Mouse (Mus musculus): ENCODE measurements at regions not wholly inside any gene's neighbourhood (a gene's known extent, or its start where the extent isn't known, plus 50 kb on each side); places are given as distances from the start of the nearest gene placed in this dataset.

GRCm38 (mm10) chr13:83988517-83988916, 233.6 kb upstream of the Tmem161b start:
- Histone ChIP-seq H3K36me3 (no peaks in the 10 kb centered on the region), H3K4me3 (no peak overlapping the region), H3K4me2 (no peak overlapping the region), H3K9me3 (no peaks in the 10 kb centered on the region), H3K4me1 (no peaks in the 10 kb centered on the region; the same call in 1 of the 2 replicates), H3K27ac (no peak overlapping the region), H3K27me3 (no peaks in the 10 kb centered on the region), H3K9ac (no peak overlapping the region)
- no peak for ATAC-seq (ENCODE audit: insufficient number of reproducible peaks, insufficient read depth, low FRiP score, low TSS enrichment, low read depth)
- 78% methylated on average over 4 of the region's 4 CpGs for WGBS

DNA sequence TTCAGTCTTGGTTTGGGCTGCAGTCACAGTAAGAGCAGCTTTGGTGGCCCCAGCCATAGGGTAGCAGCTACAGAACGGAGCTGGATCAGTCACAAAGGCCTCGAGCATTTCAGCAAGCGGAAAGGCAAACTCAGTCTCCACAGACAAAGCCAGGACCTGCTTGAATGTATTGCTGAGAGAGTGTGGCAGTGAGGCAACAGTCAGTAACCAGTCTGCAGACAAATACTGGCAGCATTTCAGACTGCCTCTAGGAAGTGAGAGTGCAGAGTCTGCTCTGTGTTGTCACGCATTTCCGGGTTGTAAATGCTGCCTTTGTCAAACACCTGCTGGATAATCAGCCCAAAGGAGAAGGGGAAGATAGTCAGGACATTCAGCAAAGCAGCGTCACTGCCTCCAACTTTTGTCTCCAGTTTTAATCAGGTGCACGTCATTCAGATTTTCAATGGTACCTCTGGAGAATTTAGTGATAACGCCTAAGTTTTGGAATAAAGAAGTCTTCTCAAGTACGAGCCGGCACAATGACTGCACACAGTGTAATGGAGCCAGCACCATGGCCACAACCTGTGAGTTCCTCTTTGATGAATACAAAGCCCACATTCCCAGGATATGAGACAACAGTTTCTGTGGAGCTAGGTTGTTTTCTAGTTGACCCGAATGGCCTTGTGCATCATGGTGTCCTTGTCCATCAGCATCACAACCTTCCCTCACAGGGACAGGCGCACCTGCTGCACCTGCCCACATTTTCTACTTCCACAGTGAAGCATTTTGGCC, 224.3 kb upstream of the Tmem161b start:
- Histone ChIP-seq H3K9ac (no peak overlapping the region), H3K27me3 (no peaks in the 10 kb centered on the region), H3K4me1 (no peaks in the 10 kb centered on the region), H3K9me3 (no peaks in the 10 kb centered on the region), H3K4me3 (no peak overlapping the region), H3K4me2 (no peak overlapping the region), H3K27ac (no peak overlapping the region), H3K36me3 (no peaks in the 10 kb centered on the region)
- WGBS = 49% methylated on average over 12 of the region's 12 CpGs
- no peak for ATAC-seq (ENCODE audit: insufficient number of reproducible peaks, insufficient read depth, low FRiP score, low TSS enrichment, low read depth)

- Histone ChIP-seq H3K4me2 (no peak overlapping the region), H3K4me3 (no peak overlapping the region), H3K4me1 (no peaks in the 10 kb centered on the region), H3K27ac (no peak overlapping the region), H3K9me3 (no peaks in the 10 kb centered on the region), H3K36me3 (no peaks in the 10 kb centered on the region), H3K9ac (no peak overlapping the region), H3K27me3 (no peaks in the 10 kb centered on the region)
- ATAC-seq (ENCODE audit: insufficient number of reproducible peaks, insufficient read depth, low FRiP score, low TSS enrichment, low read depth) = no peak
- 76% methylated on average over 7 of the region's 7 CpGs for whole genome bisulfite sequencing
Observed at GRCm38 (mm10) chr13:84021771-84022170, 200.3 kb upstream of the Tmem161b start.

DNA sequence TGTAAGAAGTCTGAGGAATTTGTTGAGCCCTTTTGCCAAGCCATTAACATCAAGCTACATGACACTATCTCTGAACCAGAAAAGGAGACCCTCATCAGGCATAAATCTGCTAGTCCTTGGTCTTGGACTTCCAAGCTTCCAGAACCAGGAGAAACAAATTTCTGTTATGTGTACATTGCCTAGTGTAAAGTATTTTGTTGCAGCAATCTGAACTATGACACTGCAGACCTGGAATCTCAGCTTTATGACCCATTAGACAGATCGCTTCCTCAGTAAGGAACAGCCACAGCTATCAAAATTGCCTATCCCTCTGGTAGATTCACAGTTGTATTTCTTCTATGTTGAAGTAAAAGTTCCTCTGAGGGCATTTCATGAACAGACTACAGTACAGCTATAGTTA, 199.1 kb upstream of the Tmem161b start:
- Histone ChIP-seq H3K4me2 (no peak overlapping the region), H3K9ac (no peak overlapping the region), H3K4me1 (no peaks in the 10 kb centered on the region), H3K27me3 (no peaks in the 10 kb centered on the region), H3K9me3 (no peaks in the 10 kb centered on the region), H3K4me3 (no peak overlapping the region), H3K27ac (no peak overlapping the region), H3K36me3 (no peaks in the 10 kb centered on the region)
- 91% methylated on average over 1 of the region's 1 CpGs for WGBS
- ATAC-seq (ENCODE audit: insufficient number of reproducible peaks, insufficient read depth, low FRiP score, low TSS enrichment, low read depth) = no peak

GRCm38 (mm10) chr13:84023637-84024036, 198.5 kb upstream of the Tmem161b start:
- Histone ChIP-seq H3K4me3 (no peak overlapping the region), H3K27me3 (no peaks in the 10 kb centered on the region), H3K9ac (no peak overlapping the region), H3K36me3 (no peaks in the 10 kb centered on the region), H3K9me3 (no peaks in the 10 kb centered on the region), H3K4me1 (no peaks in the 10 kb centered on the region), H3K4me2 (no peak overlapping the region), H3K27ac (no peak overlapping the region)
- 31% methylated on average over 5 of the region's 5 CpGs for WGBS
- ATAC-seq (ENCODE audit: insufficient number of reproducible peaks, insufficient read depth, low FRiP score, low TSS enrichment, low read depth) = no peak

- no peak overlapping the region for H3K27ac ChIP-seq
- H3K4me2 ChIP-seq = no peak overlapping the region
- H3K27me3 ChIP-seq = no peaks in the 10 kb centered on the region
- H3K4me3 ChIP-seq = no peak overlapping the region
- H3K9me3 ChIP-seq = no peaks in the 10 kb centered on the region
- no peaks in the 10 kb centered on the region for H3K4me1 ChIP-seq
- no peak for ATAC-seq (ENCODE audit: insufficient number of reproducible peaks, insufficient read depth, low FRiP score, low TSS enrichment, low read depth)
- no peak overlapping the region for H3K9ac ChIP-seq
- no peaks in the 10 kb centered on the region for H3K36me3 ChIP-seq
- 77% methylated on average over 2 of the region's 2 CpGs for WGBS
Observed at GRCm38 (mm10) chr13:84025348-84025747, 196.7 kb upstream of the Tmem161b start.

- H3K4me3 ChIP-seq = no peak overlapping the region
- H3K36me3 ChIP-seq = no peaks in the 10 kb centered on the region
- no peak overlapping the region for H3K9ac ChIP-seq
- H3K27me3 ChIP-seq = no peaks in the 10 kb centered on the region
- H3K9me3 ChIP-seq = no peaks in the 10 kb centered on the region
- no peak for ATAC-seq (ENCODE audit: insufficient number of reproducible peaks, insufficient read depth, low FRiP score, low TSS enrichment, low read depth)
- H3K4me1 ChIP-seq = no peaks in the 10 kb centered on the region
- no peak overlapping the region for H3K4me2 ChIP-seq
- no peak overlapping the region for H3K27ac ChIP-seq
- 84% methylated on average over 6 of the region's 6 CpGs for WGBS
Observed at GRCm38 (mm10) chr13:84047736-84048135, 174.4 kb upstream of the Tmem161b start.

GRCm38 (mm10) chr13:84052221-84052620, 169.9 kb upstream of the Tmem161b start:
- H3K9ac ChIP-seq = no peak overlapping the region
- H3K4me1 ChIP-seq = 0 out of 2 replicates have a peak, but pooled peaks cover 3% of the 10 kb centered on the region
- H3K4me2 ChIP-seq = no peak overlapping the region
- ATAC-seq (ENCODE audit: insufficient number of reproducible peaks, insufficient read depth, low FRiP score, low TSS enrichment, low read depth) = no peak
- no peaks in the 10 kb centered on the region for H3K27me3 ChIP-seq
- H3K9me3 ChIP-seq = no peaks in the 10 kb centered on the region
- WGBS = 78% methylated on average over 1 of the region's 1 CpGs
- no peak overlapping the region for H3K4me3 ChIP-seq
- H3K36me3 ChIP-seq = no peaks in the 10 kb centered on the region
- H3K27ac ChIP-seq = no peak overlapping the region

GRCm38 (mm10) chr13:84054956-84055355, 167.1 kb upstream of the Tmem161b start:
- no peaks in the 10 kb centered on the region for H3K27me3 ChIP-seq
- no peak overlapping the region for H3K4me2 ChIP-seq
- H3K4me3 ChIP-seq = no peak overlapping the region
- no peak for ATAC-seq (ENCODE audit: insufficient number of reproducible peaks, insufficient read depth, low FRiP score, low TSS enrichment, low read depth)
- WGBS = 55% methylated on average over 7 of the region's 7 CpGs
- no peak overlapping the region for H3K27ac ChIP-seq
- H3K36me3 ChIP-seq = no peaks in the 10 kb centered on the region
- H3K9me3 ChIP-seq = no peaks in the 10 kb centered on the region
- H3K9ac ChIP-seq = no peak overlapping the region
- H3K4me1 ChIP-seq = 0 out of 2 replicates have a peak, but pooled peaks cover 8% of the 10 kb centered on the region

DNA sequence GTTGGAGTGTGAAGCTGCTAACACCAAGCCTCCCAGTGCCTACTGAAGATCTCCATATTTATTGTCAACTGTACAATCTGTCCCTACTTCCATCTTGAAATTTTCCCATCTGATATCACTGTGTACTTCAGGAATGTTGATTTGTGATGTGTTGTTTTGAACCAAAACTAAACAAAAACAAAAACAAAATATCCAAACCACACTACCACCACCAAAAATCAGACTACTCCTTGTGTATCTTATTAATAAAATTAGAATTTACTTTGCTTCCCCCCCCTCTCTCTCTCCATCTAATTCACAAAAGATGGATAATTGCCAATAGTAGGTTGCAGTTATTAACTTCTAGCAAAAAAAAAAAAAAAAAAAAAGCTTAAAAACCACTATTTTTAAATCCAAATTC, 166.5 kb upstream of the Tmem161b start:
- Histone ChIP-seq H3K36me3 (no peaks in the 10 kb centered on the region), H3K9me3 (no peaks in the 10 kb centered on the region), H3K4me3 (no peak overlapping the region), H3K27ac (no peak overlapping the region), H3K4me1 (0 out of 2 replicates have a peak, but pooled peaks cover 8% of the 10 kb centered on the region), H3K4me2 (no peak overlapping the region), H3K9ac (no peak overlapping the region), H3K27me3 (no peaks in the 10 kb centered on the region)
- ATAC-seq (ENCODE audit: insufficient number of reproducible peaks, insufficient read depth, low FRiP score, low TSS enrichment, low read depth) = no peak

GRCm38 (mm10) chr13:84056451-84056850, 165.6 kb upstream of the Tmem161b start:
- Histone ChIP-seq H3K4me3 (no peak overlapping the region), H3K9ac (no peak overlapping the region), H3K4me1 (0 out of 2 replicates have a peak, but pooled peaks cover 8% of the 10 kb centered on the region), H3K36me3 (no peaks in the 10 kb centered on the region), H3K27ac (no peak overlapping the region), H3K9me3 (no peaks in the 10 kb centered on the region), H3K27me3 (no peaks in the 10 kb centered on the region), H3K4me2 (no peak overlapping the region)
- no peak for ATAC-seq (ENCODE audit: insufficient number of reproducible peaks, insufficient read depth, low FRiP score, low TSS enrichment, low read depth)
- WGBS = 47% methylated on average over 3 of the region's 3 CpGs

GRCm38 (mm10) chr13:84056998-84057397, 165.1 kb upstream of the Tmem161b start:
- Histone ChIP-seq H3K4me2 (no peak overlapping the region), H3K27me3 (no peaks in the 10 kb centered on the region), H3K4me3 (no peak overlapping the region), H3K9ac (no peak overlapping the region), H3K36me3 (no peaks in the 10 kb centered on the region), H3K27ac (no peak overlapping the region), H3K9me3 (no peaks in the 10 kb centered on the region), H3K4me1 (0 out of 2 replicates have a peak, but pooled peaks cover 8% of the 10 kb centered on the region)
- WGBS = 74% methylated on average over 5 of the region's 5 CpGs
- ATAC-seq (ENCODE audit: insufficient number of reproducible peaks, insufficient read depth, low FRiP score, low TSS enrichment, low read depth) = no peak

Data from embryonic facial prominence, embryonic 13.5 days (tissue).